Mouse (Mus musculus) 416B (cell line): ENCODE measurements at regions not wholly inside any gene's neighbourhood (a gene's known extent, or its start where the extent isn't known, plus 50 kb on each side); places are given as distances from the start of the nearest gene placed in this dataset.

Source experiments
- DNase-seq: peaks from one replicate; pipeline ENCODE4 v3.0.0; 2011; ENCODE audit warnings: low read depth

DNA sequence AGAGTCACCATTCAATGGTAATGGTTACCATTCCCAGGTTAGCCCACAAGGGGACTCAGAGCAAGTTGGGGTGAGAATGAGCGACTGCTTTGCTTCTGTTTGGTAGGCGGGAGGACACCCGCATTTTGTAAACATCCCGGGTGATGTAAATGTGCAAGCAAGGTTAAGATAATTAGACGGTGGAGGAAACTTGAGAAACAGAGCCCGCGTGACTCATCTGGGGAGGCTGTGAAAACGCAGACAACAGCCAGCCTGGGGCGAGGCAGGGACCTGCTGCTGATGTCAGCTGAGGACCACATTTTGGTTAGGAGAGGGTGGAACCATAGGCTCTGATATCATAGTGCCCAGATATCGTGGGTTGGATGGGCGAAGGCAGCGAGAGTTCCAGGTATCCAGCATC, 52.6 kb upstream of the Zbtb40 start:
- peak; percentile 64 for DNase-seq

DNA sequence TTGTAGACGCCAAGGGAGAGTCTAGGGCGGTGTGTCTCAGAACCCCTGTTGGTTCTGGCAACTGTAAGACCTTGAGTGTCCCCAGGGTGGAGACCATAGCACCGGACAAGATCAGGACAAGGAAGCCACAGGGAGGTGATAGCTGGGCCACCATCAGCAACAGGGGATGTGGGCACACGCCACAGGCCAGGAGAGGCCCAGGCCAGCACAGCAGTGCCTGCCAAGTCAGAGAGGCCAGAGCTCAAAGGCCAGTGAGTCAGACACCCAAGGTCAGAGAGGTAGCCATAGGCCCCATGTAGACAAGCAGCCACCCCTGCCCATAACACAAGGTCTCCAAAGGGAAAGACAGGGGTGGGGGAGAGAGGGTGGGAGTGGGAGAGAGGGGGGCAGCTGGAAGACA, 52.2 kb upstream of the Zbtb40 start:
- peak; percentile 80 for DNase-seq
